Mouse (Mus musculus): ENCODE measurements around the gene Marveld2.

Gene Marveld2

DNA sequence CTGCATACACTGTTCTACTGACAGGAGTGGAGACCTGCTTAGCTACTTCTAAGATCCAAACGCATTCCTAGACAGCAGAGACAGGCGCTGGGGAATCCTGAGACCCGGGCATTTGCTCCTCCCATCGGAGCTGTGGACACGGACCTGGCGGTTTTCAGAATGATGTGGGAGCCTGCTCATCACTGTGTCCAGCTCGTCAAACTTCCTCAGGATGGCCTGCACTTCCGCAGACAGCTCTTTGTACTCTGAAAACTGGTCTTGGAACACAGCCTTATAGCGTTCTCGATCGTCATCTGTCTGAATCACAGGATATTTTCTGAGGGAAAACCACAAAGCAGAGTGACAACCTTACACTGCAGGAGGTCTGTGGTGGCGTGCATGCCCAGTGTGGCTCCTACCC is 16.5 kb downstream of the Marveld2 start:
- no peak for DNase-seq (ENCODE audit: low read depth)

DNA sequence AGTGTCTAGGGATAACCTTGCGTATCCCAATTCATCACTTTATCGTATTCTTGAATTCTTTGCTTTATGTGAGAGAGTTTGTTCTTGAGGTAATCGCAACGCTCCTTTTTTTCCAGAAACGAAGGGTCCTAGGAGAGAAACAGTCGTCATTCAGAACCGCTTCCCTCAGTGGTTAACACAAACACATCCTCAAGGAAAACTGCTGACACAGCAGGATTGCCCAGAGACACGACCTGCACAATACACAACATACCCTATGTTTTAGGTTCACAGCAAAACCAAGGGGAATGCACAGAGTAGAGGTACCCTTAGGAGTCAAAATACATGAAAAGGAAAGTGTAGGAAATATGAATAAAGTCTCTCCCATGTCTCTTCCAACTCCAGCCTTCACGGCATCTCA is 19.5 kb downstream of the Marveld2 start:
- no peak for DNase-seq (ENCODE audit: low read depth)

DNA sequence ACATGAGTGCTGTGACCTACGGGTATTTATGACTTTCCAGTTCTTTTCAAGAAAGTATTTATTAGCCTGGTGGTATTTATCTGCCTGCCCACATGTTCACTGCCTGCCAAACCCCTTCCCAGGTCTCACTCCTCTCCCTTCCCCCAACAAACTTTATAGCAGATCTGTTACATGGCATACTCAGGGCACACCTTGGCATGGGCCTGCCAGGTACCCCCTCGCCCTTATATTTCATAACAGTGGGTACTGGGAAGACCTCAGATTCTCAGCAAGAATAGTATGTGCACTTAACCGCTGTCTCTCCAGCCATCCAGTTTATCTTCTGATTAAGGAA is 21.3 kb downstream of the Marveld2 start:
- DNase-seq (ENCODE audit: low read depth), result no peak

DNA sequence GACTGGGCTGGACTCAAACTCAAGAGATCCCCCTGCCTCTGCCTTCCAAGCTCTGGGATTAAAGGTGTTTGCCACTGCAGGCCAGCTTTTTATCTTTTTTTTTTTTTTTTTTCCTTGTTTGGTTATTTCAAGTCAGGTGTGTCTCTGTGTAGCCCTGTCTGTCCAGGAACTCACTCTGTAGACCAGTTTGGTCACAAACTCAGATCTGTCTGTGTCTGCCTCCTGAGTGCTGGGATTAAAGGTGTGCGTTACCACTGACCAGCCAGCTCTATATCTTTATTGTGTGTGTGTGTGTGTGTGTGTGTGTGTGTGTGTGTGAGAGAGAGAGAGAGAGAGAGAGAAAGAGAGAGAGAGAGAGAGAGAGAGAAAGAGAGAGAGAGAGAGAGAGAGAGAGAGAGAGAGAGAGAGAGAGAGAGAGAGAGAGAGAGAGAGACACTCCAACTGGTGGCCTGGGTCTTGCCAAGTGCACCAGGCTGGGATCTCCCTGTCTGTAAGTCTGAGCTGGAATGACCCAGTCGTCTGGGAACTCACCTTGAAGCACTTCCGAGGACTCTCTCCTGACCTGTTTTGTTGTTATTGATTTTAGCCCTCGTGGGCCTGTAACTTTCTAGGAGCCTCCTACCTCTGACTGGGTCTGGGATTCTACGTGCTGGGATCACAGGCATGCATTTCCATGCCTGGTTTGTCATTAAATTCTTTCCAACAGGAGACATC is 21.8 kb downstream of the Marveld2 start:
- DNase-seq (ENCODE audit: low read depth), result no peak

DNA sequence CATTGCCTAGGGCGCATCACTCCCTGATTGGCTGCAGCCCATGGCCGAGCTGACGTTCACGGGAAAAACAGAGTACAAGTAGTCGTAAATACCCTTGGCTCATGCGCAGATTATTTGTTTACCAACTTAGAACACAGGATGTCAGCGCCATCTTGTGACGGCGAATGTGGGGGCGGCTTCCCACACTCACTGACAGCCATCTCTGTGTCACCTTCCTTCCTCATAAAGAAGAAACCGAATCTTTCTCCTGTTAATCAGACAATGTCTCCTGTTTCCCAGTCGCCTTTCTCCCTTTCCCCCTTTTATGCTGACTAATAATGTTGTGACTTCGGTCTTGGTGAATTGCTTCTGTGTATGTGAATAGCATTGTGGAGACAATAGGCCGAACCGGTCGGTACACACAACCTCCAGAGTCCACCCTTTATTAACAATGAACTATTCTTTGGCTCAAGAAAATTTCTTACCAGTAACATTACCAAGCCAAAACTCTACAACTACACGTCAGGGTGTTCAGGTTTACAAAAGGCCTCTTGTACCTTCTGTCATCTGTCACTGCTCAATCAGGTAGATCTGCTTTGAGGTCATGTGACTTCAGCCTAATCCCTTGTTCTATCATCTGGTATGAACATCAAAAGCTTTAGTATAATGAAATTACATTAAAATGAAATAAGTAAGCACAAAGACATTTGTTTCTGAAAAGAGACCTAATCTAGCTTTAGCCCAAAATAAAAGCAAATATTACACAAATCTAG is 22.6 kb downstream of the Marveld2 start:
- no peak for DNase-seq (ENCODE audit: low read depth)

DNA sequence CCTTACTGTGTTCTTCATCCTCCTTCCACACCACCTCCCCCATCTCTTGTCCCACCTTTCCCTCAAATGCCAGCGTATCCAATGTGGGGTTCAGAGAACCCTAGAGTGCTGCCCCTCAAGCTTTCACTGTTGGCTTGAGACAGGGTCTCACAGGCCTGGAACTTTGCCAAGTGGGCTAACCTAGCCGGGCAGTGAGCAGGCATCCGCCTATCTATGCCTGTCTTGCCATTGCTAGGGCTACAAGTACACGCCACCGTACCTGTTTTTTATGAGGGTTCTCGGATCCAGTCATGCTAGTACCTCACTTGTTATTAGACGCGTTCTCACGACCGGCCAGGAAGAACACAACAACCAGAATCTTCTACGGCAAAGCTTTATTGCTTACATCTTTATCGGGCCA is 28.1 kb downstream of the Marveld2 start:
- no peak for DNase-seq (ENCODE audit: low read depth)

DNA sequence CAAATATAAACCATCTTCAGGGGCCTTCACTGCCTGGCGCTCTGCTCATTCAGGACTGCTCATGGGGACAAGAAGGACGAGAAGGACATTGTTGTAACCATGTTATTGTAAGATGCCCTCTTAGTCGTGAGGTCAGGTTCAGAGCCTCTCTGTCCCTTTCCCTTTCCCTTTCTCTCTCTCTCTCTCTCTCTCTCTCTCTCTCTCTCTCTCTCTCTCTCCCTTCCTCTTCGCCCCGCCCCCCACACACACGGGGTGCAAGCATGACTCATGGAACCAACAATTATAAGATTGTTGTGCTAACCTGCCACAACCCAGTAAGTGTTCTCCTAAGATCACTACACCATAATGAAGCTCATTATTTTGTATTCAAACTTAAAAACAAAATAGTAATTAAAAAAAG is 34.6 kb downstream of the Marveld2 start:
- DNase-seq (ENCODE audit: low read depth), result no peak

DNA sequence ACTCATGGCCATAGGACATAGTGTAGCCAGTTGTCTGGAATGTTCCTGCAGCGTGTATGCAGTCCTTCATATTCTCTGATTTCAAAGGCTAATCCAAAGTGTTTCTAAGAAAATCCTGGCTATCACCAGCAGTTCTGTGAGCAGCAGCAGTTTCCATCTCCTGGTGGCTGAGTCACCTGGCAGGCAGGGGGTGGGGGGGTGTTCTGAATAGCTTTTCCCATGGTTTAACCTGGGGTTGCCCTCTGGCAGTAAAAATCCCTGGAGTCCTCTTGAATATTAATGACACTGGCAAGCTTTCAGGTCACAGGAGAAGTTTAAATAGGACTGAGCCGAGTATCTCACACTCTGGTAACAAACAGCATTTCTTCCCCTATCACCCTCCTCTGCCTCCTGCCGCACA is 35.1 kb downstream of the Marveld2 start:
- DNase-seq (ENCODE audit: low read depth), result no peak

DNA sequence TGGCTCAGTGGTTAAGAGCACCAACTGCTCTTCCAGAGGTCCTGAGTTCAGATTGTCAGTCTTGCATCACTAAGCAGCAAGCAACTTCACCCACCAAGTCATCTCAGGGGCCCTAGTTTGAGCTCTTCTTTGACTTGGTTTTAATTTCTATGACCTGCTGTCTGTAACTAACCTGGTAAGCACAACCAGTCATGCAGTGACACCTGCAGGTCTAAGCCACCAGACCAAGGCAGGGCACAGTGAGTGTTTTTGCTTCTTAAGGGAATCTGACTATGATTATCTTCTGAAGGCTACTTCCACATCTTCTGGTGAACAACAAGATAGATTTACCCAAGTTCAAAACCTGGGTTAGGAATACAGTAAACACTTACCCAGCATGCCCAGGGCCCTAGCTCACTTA is 36.8 kb downstream of the Marveld2 start:
- DNase-seq (ENCODE audit: low read depth), result no peak

DNA sequence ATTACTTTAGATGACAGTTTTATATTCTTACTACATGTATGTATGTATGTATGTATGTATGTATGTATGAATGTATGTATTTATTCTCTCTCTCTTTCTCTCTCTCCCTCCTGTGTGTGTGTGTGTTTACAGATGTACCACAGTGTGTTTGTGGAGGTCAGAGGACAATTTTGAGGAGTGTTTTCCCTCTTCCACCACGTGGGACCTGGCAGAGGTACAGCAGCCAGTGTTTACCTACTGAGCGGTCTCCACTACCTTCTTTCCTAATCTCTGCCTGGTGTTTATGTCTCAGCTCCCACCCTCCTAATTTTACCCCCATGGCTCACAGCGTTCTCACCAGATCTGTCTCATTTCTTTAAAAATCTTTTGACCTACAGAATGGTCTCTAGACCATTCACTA is 37.6 kb downstream of the Marveld2 start:
- no peak for DNase-seq (ENCODE audit: low read depth)

DNA sequence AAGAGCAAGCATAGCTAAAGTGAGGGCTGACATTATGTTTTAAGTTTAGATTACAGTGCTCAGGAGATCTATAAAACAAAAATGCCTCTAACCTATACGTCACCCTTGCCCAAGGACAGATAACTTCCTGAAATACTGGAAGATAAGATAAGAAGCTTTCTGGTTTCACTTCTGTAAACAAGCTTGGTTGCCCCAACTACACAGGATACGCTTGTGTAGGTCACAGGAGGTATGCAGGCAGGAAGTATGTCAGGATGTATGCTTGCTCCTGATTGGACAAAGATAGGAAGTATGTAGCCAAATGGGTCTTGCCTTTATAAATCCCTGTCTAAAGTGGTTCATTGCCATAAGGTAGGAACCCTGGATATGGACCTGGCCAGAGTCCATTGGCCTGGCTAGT is 40.8 kb downstream of the Marveld2 start:
- DNase-seq (ENCODE audit: low read depth), result no peak

DNA sequence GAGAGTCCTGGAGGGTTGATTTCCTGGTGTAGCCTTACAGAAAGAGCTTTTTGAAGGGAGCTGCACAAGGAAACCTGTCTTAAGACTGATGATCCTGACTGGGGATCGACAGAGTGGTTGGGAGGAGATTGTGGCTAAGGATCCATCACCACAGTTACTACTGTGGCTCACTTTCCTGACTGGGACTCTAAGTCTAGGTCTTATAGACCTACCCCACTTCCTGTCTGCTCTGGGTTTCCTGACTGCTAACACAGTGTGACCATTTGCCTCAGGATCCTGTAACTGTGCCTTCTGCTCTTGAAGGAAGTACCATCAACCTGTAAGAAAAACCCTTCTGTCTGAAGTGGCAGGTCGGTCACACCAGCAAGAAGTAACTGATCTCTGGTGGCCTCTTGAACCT is 46.1 kb downstream of the Marveld2 start:
- DNase-seq (ENCODE audit: low read depth), result no peak

DNA sequence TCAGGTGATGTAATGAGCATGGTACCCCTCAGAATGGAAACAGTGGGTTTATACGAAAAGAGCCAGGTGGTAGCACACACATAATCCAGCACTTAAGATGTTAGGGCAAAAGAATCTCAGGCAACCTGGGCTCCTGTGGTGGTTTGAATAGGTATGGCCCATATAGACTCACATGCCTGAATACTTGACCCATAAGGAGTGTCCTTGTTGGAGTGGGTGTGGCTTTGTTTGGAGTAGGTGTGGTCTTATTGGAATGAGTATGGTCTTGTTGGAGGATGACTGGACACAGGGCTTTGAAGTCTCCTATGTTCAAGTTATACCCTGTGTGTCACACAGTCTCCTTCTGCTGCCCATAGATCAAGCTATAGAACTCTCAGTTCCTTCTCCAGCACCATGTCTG is 48.4 kb downstream of the Marveld2 start:
- no peak for DNase-seq (ENCODE audit: low read depth)

DNA sequence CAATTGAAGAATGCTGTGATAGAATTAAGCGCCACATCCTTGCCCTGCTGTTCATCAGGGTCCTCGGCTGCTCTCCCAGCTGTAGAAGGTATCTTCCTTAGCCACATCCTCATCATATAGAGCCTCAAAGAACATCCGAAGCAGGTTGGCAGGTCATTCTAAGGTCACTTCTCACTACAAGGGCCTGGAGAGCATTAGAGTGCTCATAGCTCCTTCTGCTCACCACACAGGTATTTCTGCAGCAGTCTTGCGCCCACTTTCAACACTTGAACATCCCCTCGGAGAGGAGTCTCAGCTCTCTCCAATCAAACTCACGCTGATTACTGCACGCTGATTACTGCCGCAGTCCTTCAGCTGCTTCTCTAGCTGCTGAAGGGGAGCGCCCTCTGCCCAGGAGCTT is 57.3 kb downstream of the Marveld2 start:
- DNase-seq (ENCODE audit: low read depth), result no peak

DNA sequence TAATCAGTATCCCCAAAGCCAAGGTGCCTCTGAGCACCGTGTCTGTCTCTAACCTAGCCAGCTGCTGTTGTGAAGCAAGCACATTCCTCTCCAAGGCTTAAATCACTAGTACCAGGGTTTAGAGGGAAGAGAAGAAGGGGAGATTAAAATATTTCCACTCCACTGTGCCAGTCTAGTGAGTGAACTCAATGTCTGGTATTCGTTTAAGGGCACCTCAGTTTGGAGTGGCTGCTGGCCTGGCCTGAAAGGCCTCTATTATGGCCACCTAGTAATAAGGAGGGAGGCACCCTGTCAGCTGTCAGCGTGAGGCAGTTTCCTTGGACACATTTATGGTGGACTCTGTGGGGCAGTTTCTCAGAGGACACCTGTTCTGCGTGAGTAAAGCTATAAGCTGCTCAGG is 59.8 kb downstream of the Marveld2 start:
- DNase-seq (ENCODE audit: low read depth), result no peak

DNA sequence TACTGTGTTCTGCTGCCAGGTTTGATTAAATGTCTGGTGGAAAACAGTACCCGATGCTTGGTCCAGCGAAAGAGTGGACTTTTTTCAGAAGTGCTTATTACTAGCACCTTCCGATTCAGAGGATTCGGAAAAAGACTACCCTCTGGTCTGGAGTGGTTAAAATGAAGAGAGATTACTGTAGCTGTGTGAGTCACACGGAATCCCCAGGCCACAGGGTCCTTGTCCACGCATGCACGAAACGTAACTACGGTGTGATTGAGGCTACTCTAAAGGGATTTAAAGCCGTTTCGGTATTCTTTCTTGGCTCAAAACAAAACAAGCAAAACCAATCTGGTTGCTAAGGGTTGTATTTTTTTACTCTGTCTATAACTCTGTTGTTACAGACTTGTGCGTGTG is 63.7 kb downstream of the Marveld2 start:
- DNase-seq (ENCODE audit: low read depth), result no peak

DNA sequence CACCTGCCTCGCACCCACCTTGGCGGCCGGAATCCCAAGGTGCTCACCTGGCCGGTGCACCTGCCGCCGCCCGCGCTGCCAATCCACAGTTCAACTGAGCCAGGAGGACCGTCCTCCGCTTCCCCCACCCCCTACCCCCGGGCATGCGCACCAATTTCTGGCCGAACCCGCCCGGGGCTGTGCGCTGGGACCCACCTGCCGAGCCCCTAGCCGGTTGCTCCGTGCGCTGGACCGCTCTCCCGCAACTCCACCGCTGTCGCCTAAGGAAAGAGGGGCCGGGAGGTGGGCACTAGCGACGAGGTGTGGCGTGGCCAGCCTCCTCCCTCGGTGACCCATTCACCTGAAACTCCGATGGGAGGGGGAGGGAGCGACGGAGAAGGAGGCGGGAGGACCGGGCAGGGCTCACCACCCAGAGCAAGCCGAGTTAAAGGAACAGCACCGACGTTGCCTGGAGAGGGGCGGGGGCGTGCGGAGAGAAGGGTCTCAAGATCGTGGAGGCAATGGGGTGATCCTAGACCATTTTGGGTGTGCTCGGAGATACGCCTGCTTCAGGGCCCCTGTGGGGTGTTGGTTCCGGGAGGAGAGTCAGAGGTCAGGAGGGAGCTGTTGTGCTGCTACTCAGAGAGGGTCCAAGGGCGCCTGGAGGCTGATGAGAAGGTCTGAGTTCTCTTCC is 64.3 kb downstream of the Marveld2 start, which contains the start of gene Ocln:
Gene Ocln, minus strand, starts transcription at position 350 of the 673 bp plus-strand sequence.
- DNase-seq (ENCODE audit: low read depth), result no peak

DNA sequence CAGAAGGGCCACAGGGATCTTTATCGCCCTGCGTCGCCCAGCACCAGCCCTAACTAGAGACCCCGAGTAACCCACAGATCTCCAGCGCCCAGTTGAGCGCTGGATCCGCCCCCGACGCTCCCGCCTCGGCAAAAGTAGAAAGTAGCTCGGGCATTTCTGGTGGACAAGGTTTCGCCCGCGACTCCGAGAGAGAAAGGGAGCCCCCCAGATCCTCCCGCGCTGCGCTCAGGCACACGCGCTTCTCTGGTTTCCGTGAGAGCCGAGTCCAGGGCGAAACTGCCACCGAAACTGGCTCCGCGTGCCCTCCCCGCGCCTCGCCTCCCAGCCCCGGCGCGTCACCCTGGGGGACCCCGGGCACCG is 64.8 kb downstream of the Marveld2 start:
- no peak for DNase-seq (ENCODE audit: low read depth)

DNA sequence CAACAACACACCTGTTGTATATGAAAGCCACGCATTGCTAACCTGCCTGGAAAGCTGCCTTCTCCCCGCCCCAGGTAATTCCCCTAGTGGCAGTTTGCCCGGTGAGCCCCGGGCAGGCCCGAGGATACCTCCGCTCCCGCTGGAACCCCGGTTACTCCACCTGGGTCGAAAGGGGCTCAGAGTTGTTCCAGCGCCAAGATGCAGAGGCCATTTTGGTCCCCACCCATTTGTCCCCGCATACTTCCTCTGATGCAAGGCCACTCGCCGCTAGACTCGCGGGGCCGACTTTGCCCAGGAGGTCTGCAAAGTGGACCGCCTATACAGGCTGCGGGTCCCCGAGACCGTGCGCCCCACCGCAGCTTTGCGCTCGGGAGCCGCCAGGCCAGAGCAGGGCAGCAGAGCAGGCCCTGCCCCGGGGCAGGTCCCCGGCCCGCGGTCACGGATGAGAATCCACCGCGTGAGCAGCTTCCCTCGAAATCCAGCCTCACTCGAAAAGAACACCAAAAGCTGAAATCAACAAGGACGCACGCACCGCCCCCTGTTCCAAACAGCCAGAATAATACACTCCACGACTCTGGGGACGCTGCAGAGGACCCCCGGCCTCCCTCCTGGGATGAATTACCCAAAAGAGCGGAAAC is 65.3 kb downstream of the Marveld2 start:
- no peak for DNase-seq (ENCODE audit: low read depth)

DNA sequence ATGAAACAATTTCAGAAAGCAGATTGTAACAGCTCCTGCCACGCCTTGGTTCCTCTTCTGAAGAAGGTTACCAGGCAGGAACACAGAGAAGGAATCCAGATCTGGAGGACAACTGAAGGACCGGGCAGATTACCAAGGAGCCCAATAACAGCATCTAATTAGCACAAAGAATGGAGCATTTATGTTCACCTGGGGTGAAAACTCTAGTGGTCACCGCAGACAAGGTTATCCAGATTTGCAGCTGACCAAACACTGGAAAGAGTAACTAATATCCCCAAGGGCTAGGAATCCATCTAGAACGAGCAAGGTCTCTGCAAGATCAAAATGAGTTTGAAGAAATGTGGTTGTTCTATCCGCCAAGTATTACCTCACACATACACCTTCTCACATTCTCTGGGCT is 69.5 kb downstream of the Marveld2 start:
- DNase-seq (ENCODE audit: low read depth), result no peak
